Mouse (Mus musculus) CH12.LX (cell line): ENCODE data around the gene Polr2i. TPM values are rescaled to one million over a fixed set of nuclear protein-coding genes. Genes with fewer than 3 reads are reported as not detected.

Experiments used
- DNase-seq: peaks from one replicate; pipeline ENCODE4 v3.0.0-alpha.2; 2013; ENCODE audit errors: extremely low read depth
- H3K27ac ChIP-seq: 2 replicates; pipeline ENCODE4 v1.5.1; 2012; ENCODE audit warnings: low read depth, mild to moderate bottlenecking, control low read depth, moderate library complexity; ENCODE audit not compliant: insufficient read depth
- H3K27me3 ChIP-seq: replicated peaks from 2 replicates; pipeline ENCODE3; 2012; ENCODE audit warnings: inconsistent platforms
- H3K36me3 ChIP-seq, 2 experiments: replicated peaks in 1 of 2; 2 replicates each; pipeline versions ENCODE3 to v1.6.1; 2012; ENCODE audit warnings: inconsistent platforms in 1 of 2, low read length in 1 of 2, mild to moderate bottlenecking in 1 of 2, mixed read lengths in 1 of 2, moderate library complexity in 1 of 2; ENCODE audit not compliant: control insufficient read depth in 1 of 2, insufficient read depth in 1 of 2
- H3K4me1 ChIP-seq, 2 experiments: 2 replicates each; pipeline ENCODE4 v1.6.1; 2012; ENCODE audit warnings: inconsistent platforms in 1 of 2, moderate library complexity in 1 of 2; ENCODE audit not compliant: insufficient read depth in 2 of 2, control insufficient read depth in 1 of 2
- H3K4me2 ChIP-seq: 2 replicates; pipeline ENCODE4 v1.6.1; 2012; ENCODE audit warnings: low read depth, mild to moderate bottlenecking, control low read depth; ENCODE audit not compliant: poor library complexity, insufficient read depth, severe bottlenecking
- H3K4me3 ChIP-seq, 3 experiments: fragments of 150-350 bp in 1 of 3; sonication (generic) in 1 of 3; replicated peaks in 1 of 3; 2 replicates each; pipeline versions ENCODE3 to v1.5.1; 2011 to 2012; ENCODE audit warnings: low read depth in 2 of 3, low read length in 2 of 3, mild to moderate bottlenecking in 2 of 3, moderate library complexity in 2 of 3, control low read depth in 1 of 3, improper control_type of control experiment in 1 of 3, inconsistent platforms in 1 of 3, mixed read lengths in 1 of 3; ENCODE audit not compliant: poor library complexity in 1 of 3
- H3K79me2 ChIP-seq: replicated peaks from 2 replicates; pipeline ENCODE4 v1.6.1; 2012; ENCODE audit warnings: mild to moderate bottlenecking, moderate library complexity; ENCODE audit not compliant: control insufficient read depth, poor library complexity, insufficient read depth, severe bottlenecking; ENCODE audit errors: extremely low read depth
- H3K9ac ChIP-seq: 2 replicates; pipeline ENCODE4 v1.6.1; 2012; ENCODE audit warnings: low read depth, mild to moderate bottlenecking, control low read depth, moderate library complexity; ENCODE audit not compliant: insufficient read depth
- H3K9me3 ChIP-seq: replicated peaks from 2 replicates; pipeline ENCODE3; 2012; ENCODE audit warnings: low read length, inconsistent platforms, mixed read lengths
- BHLHE40 ChIP-seq: IDR thresholded peaks from 2 replicates; pipeline ENCODE4 v1.6.1; 2011; ENCODE audit warnings: mild to moderate bottlenecking, low read depth, low read length, improper control_type of control experiment
- CHD1 ChIP-seq: IDR thresholded peaks from 2 replicates; pipeline ENCODE4 v1.6.1; 2012; ENCODE audit warnings: low read depth, low read length, improper control_type of control experiment, inconsistent platforms
- CHD2 ChIP-seq: IDR thresholded peaks from 2 replicates; pipeline ENCODE4 v1.6.1; 2011; ENCODE audit warnings: low read length, improper control_type of control experiment
- CTCF ChIP-seq, 2 experiments: IDR thresholded peaks in 1 of 2; conservative IDR thresholded peaks in 1 of 2; 2 replicates each; pipeline ENCODE4 v1.5.1; 2011 to 2012; ENCODE audit warnings: low read depth in 2 of 2, low read length in 2 of 2, improper control_type of control experiment in 1 of 2, inconsistent platforms in 1 of 2, mild to moderate bottlenecking in 1 of 2, moderate library complexity in 1 of 2
- ETS1 ChIP-seq: conservative IDR thresholded peaks from 2 replicates; pipeline ENCODE4 v1.6.1; 2012; ENCODE audit warnings: low read depth, mild to moderate bottlenecking, inconsistent platforms, low read length, improper control_type of control experiment, moderate library complexity
- HCFC1 ChIP-seq: IDR thresholded peaks from 2 replicates; pipeline ENCODE4 v1.6.1; 2012; ENCODE audit warnings: low read depth, mild to moderate bottlenecking, inconsistent platforms, low read length, improper control_type of control experiment
- IRF4 ChIP-seq: IDR thresholded peaks from 2 replicates; pipeline ENCODE4 v1.6.1; 2014; ENCODE audit warnings: low read depth, mild to moderate bottlenecking, inconsistent platforms, low read length, improper control_type of control experiment
- JUND ChIP-seq: conservative IDR thresholded peaks from 2 replicates; pipeline ENCODE4 v1.6.1; 2011; ENCODE audit warnings: low read depth, low read length, improper control_type of control experiment
- KAT2A ChIP-seq: IDR thresholded peaks from 2 replicates; pipeline ENCODE4 v1.6.1; 2012; ENCODE audit warnings: low read length, improper control_type of control experiment, inconsistent platforms; ENCODE audit not compliant: insufficient replicate concordance
- MEF2A ChIP-seq: IDR thresholded peaks from 2 replicates; pipeline ENCODE4 v1.6.1; 2014; ENCODE audit warnings: low read depth, mild to moderate bottlenecking, inconsistent platforms, low read length, improper control_type of control experiment, borderline replicate concordance
- NRF1 ChIP-seq: IDR thresholded peaks from 2 replicates; pipeline ENCODE4 v1.6.1; 2014; ENCODE audit warnings: low read depth, mild to moderate bottlenecking, inconsistent platforms, low read length, improper control_type of control experiment, moderate library complexity
- POLR2A ChIP-seq: IDR thresholded peaks from 2 replicates; pipeline ENCODE4 v1.6.1; 2011; ENCODE audit warnings: low read depth, mild to moderate bottlenecking, improper control_type of control experiment, low read length
- POLR2AphosphoS2 ChIP-seq: IDR thresholded peaks from 2 replicates; pipeline ENCODE4 v1.6.1; 2011; ENCODE audit warnings: low read depth, low read length, improper control_type of control experiment
- RCOR1 ChIP-seq: conservative IDR thresholded peaks from 2 replicates; pipeline ENCODE4 v1.6.1; 2012; ENCODE audit warnings: low read depth, mild to moderate bottlenecking, inconsistent platforms, low read length, improper control_type of control experiment
- ZNF384 ChIP-seq: IDR thresholded peaks from 2 replicates; pipeline ENCODE4 v1.6.1; 2012; ENCODE audit warnings: low read depth, low read length, improper control_type of control experiment, inconsistent platforms
- dilution Hi-C: fragments of 300-500 bp; cut with MboI; formaldehyde crosslinking; loops from 2 replicates; pipeline ENCODE4 v1.14.3; 2020; ENCODE audit warnings: low sequenced_read_pairs; ENCODE audit not compliant: extremely low pct_unique_long_range_greater_than_20kb, extremely low pct_ligation_motif_present
- in situ Hi-C: fragments of 300-500 bp; cut with MboI; formaldehyde crosslinking; loops from 3 replicates; pipeline ENCODE4 v1.14.3; 2019; ENCODE audit warnings: low sequenced_read_pairs, low pct_ligation_motif_present, low pct_unique_long_range_greater_than_20kb, mixed read lengths
- polyA plus RNA-seq: library from polyadenylated mRNA; unstranded; fragments of >175 nt; gene quantifications from 2 replicates; pipeline ENCODE4 v1.2.1, GENCODE M21; 2012; ENCODE audit warnings: low read depth; ENCODE audit not compliant: insufficient read length
- total RNA-seq, 2 experiments: library from RNA; depleted of rRNA; stranded (reverse); fragments of 300-350 nt in 1 of 2; fragments of >200 nt in 1 of 2; gene quantifications; 2 replicates each; pipeline ENCODE4 v1.2.3; 2012 to 2014

Gene Polr2i
- total and polyA plus RNA-seq, 3 experiments = 62.9 to 83.6 (median 75.4) TPM

DNA sequence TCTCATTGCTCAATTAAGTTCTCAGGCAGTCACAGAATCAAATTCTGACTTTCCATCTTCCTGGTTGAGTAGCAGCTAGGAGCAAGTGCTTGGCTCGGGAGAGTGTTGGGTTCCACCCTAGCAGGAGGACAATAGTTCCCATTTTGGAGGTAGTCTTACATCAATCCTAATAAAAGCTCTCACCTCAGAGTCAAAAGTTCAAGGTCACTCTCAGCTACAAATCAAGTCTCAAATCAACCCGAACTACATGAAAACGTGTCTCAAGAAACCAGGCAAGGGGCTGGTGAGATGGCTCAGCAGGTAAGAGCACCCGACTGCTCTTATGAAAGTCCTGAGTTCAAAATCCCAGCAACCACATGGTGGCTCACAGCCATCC lies 42.6 kb upstream of the Polr2i start:
- H3K9me3 ChIP-seq = no peaks in the 10 kb centered on the region
- dilution Hi-C loops = no loop called here
- H3K27ac ChIP-seq = no peak overlapping the region
- TF ChIP-seq HCFC1 (no peak), ETS1 (no peak), JUND (no peak), CTCF (conservative IDR thresholded peaks at IDR 0.05 in 1 of 2, IDR thresholded peaks at IDR 0.05 in 1 of 2; ENCODE audit: low read depth in 2 of 2, low read length in 2 of 2) (no peak), ZNF384 (no peak), NRF1 (no peak), KAT2A (no peak), POLR2AphosphoS2 (no peak)
- in situ Hi-C loops = no loop called here
- H3K79me2 ChIP-seq = peaks cover 11% of the 10 kb centered on the region
- H3K4me1 ChIP-seq = peaks cover 0 to 17% of the 10 kb centered on the region in 2 experiments; a peak in 2 of 4 replicates
- no peak for DNase-seq
- no peak overlapping the region for H3K4me2 ChIP-seq
- no peak overlapping the region for H3K9ac ChIP-seq
- H3K36me3 ChIP-seq = peaks cover 63 to 84% of the 10 kb centered on the region in 2 experiments
- H3K27me3 ChIP-seq = no peaks in the 10 kb centered on the region
- H3K4me3 ChIP-seq = no peak overlapping the region

DNA sequence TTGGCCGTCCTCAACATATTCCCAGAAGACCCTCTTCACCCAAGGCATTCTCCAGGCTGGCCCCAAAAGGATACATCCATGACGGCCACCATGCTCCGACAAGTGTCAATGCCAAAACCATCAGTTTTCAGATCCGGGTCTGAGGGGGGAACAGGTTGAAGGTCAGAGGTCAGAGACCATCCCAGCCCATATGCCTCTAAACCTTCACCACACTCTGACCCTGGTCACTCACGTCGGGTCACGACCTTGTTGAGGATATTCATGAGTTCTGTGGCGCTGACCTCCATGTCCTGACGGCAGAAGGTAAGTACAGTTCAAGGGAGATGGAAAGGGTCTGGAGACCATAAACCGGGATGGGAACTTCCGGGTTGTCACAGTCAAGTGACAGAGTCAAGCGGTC lies 39.7 kb upstream of the Polr2i start:
- DNase-seq = no peak
- no peak overlapping the region for H3K4me2 ChIP-seq
- H3K4me1 ChIP-seq = peaks cover 0 to 21% of the 10 kb centered on the region in 2 experiments; a peak in 2 of 4 replicates
- peaks cover 14% of the 10 kb centered on the region for H3K79me2 ChIP-seq
- H3K9me3 ChIP-seq = no peaks in the 10 kb centered on the region
- peaks cover 44 to 58% of the 10 kb centered on the region in 2 experiments for H3K36me3 ChIP-seq
- no peak overlapping the region for H3K4me3 ChIP-seq
- no peak overlapping the region for H3K27ac ChIP-seq
- no peaks in the 10 kb centered on the region for H3K27me3 ChIP-seq
- no peak overlapping the region for H3K9ac ChIP-seq
- dilution Hi-C loops = no loop called here
- in situ Hi-C loops = no loop called here
- no peak for TF ChIP-seq CHD1
- no peak for TF ChIP-seq IRF4
- no peak for TF ChIP-seq MEF2A
- TF ChIP-seq POLR2A = no peak
- TF ChIP-seq ZNF384 = no peak
- no peak for TF ChIP-seq BHLHE40
- no peak for TF ChIP-seq KAT2A
- TF ChIP-seq CHD2 = no peak
- TF ChIP-seq RCOR1 = no peak
- no peak for TF ChIP-seq POLR2AphosphoS2
- TF ChIP-seq CTCF (conservative IDR thresholded peaks at IDR 0.05 in 1 of 2, IDR thresholded peaks at IDR 0.05 in 1 of 2; ENCODE audit: low read depth in 2 of 2, low read length in 2 of 2) = no peak
